ENCODE assay signal across 8 mouse cellular contexts in genomic region chr11:97798782-97799145, GRCm38 (mm10). TPM values are rescaled to one million over a fixed set of nuclear protein-coding genes. Genes with fewer than 3 reads are reported as not detected.
DNase-seq lines count a peak whose midpoint lies in the region; ATAC-seq and TF ChIP-seq lines count a peak whose summit lies in the region.

Lasp1 (plus strand) TSS chr11:97799000.

- no peak for DNase-seq in Patski (ENCODE audit: low read depth, low spot score)
- peak; percentile 95 for DNase-seq in cerebellum, postnatal 14 days
- peak; percentile 89 for DNase-seq in gastrocnemius, adult 18-20 months (ENCODE audit: low spot score)
- DNase-seq in left cerebral cortex, adult 18-20 months (ENCODE audit: low spot score in 2 of 2), result peak; percentile 91
- DNase-seq in lung, postnatal 4 days, result peak; percentile 86 to 91
- DNase-seq in right cerebral cortex, adult 18-20 months, result peak; percentile 89
- peak; percentile 54 for DNase-seq in urinary bladder, postnatal 10 days (ENCODE audit: low spot score)

- TF ChIP-seq CTCF in Patski (IDR thresholded peaks at IDR 0.05), result no peak

- H3K9ac ChIP-seq in hindbrain, embryonic 15.5 days, result peak within 1 kb of the TSS; percentile 97

- WGBS in hindbrain, embryonic 15.5 days, result under 1% methylated on average over 11 of the region's 11 CpGs

- POLR2A ChIA-PET in Patski (lab: Charles Lee), result interaction anchor here (1.8 to 6.7 kb wide), 2 partner anchors 9 to 16 kb away, joined by 10 to 133 read pairs; no protein-coding TSS in a partner anchor

- H3K27ac ChIP-seq in hindbrain, embryonic 15.5 days (replicated peaks), result peak within 1 kb of the TSS; percentile 97

- H3K9me3 ChIP-seq in hindbrain, embryonic 15.5 days, result no peaks in the 10 kb centered on the region

- in situ Hi-C loops in Patski (cut with MboI; ENCODE audit: low pct_unique_long_range_greater_than_20kb), result loop anchor here (5.0 kb wide), 2 partner anchors 84 to 189 kb away; partner anchors contain the start of genes Fbxo47 and Plxdc1

- H3K4me2 ChIP-seq in hindbrain, embryonic 15.5 days, result peak within 1 kb of the TSS; percentile 83

- CTCF ChIA-PET in Patski (lab: Charles Lee), result no interaction called here

- H3K36me3 ChIP-seq in hindbrain, embryonic 15.5 days, result no peaks in the 10 kb centered on the region

- H3K27me3 ChIP-seq in Patski, result no peaks in the 10 kb centered on the region
- H3K27me3 ChIP-seq in hindbrain, embryonic 15.5 days, result no peaks in the 10 kb centered on the region

- H3K4me1 ChIP-seq in hindbrain, embryonic 15.5 days (replicated peaks), result peaks cover 34% of the 10 kb centered on the region

- H3K4me3 ChIP-seq in hindbrain, embryonic 15.5 days, result peak within 1 kb of the TSS; percentile 94

- ATAC-seq in Patski, result peak; percentile 5
- peak; percentile 71 for ATAC-seq in hindbrain, embryonic 15.5 days (ENCODE audit: low FRiP score, low read depth)

RNA-seq across cellular contexts. Expression of gene Lasp1, which starts in this region (rescaled TPM):
- 246 TPM for polyA plus RNA-seq in Patski (2021)
- 10 to 100 TPM; 10.0 to 19.2 TPM for total RNA-seq in gastrocnemius, adult 18-20 months (2021)
- 152 and 173 TPM in 2 replicates for polyA plus RNA-seq in hindbrain, embryonic 15.5 days (2015; fragmentation: Nextera tagmentation; extraction: Ambion mirVana)
- 100 to 1,000 TPM; 165 to 168 TPM for total RNA-seq in left cerebral cortex, adult 18-20 months (2021)

Comparison
In these comparisons a context has a peak if more than half of its experiments do, and no peak if none do; other contexts are left out.
1. RNA of gene Lasp1 (total RNA-seq): 165 to 168 TPM in left cerebral cortex, adult 18-20 months; 10.0 to 19.2 TPM in gastrocnemius, adult 18-20 months; every median in the first group is over 4 times any median in the second.